In the genomic region with DNA sequence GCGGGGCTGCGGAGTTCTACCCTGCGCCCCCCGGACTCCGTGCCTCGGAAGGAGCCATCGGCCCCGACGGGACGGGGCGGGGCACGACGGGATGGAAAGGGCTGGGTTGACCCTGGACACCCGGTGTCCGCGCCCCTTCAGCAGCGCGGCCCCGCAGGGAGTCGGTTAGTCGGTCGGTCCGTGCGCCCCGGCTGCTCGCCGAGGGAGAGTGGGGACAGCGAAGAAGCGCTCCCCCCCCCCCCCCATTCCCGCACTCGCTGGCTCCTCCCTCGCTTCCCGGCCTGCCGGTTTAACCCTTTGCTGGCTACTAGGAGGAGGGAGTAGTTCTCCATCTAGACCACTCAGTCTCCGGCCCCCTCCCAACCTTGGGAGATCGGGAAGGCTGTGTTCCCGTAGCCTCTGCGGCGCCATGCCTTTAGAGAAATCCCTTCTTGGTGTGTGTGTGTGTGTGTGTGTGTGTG, we compare ENCODE assay signal across 1 mouse cellular context.
TF ChIP-seq lines count a peak whose summit lies in the region.

No protein-coding gene starts in this region.

TF ChIP-seq in MEL, 35 proteins besides CTCF, POLR2A, EP300 and RAD21:
- TF ChIP-seq JUND (IDR thresholded peaks at IDR 0.05; ENCODE audit: low read depth, low read length) (no peak), SIN3A (IDR thresholded peaks at IDR 0.05; ENCODE audit: low read length) (no peak), MYC (IDR thresholded peaks at IDR 0.05; ENCODE audit: low read depth, low read length) (no peak), POLR2AphosphoS5 (IDR thresholded peaks at IDR 0.05; ENCODE audit: borderline replicate concordance, low read depth, low read length) (no peak), ZC3H11A (IDR thresholded peaks at IDR 0.05; ENCODE audit: low read depth, low read length) (no peak)
